Mouse (Mus musculus): ENCODE measurements at regions not wholly inside any gene's neighbourhood (a gene's known extent, or its start where the extent isn't known, plus 50 kb on each side); places are given as distances from the start of the nearest gene placed in this dataset.

DNA sequence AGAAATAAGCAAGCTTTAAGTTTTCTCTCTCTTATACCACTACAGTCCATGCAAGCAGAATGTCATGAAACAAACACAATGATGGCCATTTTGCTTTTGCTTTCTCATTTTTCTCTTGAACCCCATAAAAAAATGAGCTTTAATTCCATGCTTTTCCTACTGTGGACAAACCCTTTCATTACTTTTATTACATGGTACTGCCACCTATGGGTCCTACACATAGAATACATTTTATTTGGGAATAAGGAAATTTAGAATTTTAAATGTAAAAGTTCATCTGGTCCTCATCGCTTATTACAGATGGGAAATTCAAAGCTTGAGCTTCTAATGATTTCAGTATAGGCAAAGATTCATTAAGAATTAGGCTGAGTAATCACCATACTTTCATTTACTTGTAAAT is 472.6 kb upstream of the Pkdcc start:
- no peak for TF ChIP-seq GATA1 (IDR thresholded peaks at IDR 0.05; ENCODE audit: borderline replicate concordance, low read length)
- TF ChIP-seq CTCF (IDR thresholded peaks at IDR 0.05; ENCODE audit: low read depth, low read length), result no peak
- TF ChIP-seq GATA2 (IDR thresholded peaks at IDR 0.05; ENCODE audit: borderline replicate concordance, low read depth, low read length), result no peak
